Mouse (Mus musculus): ENCODE results near the gene Sh3tc1.

Gene Sh3tc1

GRCm38 (mm10) chr5:35685079-35685478, 54.7 kb downstream of the Sh3tc1 start:
- DNase-seq (ENCODE audit: low spot score): no peak

GRCm38 (mm10) chr5:35680958-35681357, 58.8 kb downstream of the Sh3tc1 start:
- peak; percentile 59 for DNase-seq (ENCODE audit: low spot score)

DNA sequence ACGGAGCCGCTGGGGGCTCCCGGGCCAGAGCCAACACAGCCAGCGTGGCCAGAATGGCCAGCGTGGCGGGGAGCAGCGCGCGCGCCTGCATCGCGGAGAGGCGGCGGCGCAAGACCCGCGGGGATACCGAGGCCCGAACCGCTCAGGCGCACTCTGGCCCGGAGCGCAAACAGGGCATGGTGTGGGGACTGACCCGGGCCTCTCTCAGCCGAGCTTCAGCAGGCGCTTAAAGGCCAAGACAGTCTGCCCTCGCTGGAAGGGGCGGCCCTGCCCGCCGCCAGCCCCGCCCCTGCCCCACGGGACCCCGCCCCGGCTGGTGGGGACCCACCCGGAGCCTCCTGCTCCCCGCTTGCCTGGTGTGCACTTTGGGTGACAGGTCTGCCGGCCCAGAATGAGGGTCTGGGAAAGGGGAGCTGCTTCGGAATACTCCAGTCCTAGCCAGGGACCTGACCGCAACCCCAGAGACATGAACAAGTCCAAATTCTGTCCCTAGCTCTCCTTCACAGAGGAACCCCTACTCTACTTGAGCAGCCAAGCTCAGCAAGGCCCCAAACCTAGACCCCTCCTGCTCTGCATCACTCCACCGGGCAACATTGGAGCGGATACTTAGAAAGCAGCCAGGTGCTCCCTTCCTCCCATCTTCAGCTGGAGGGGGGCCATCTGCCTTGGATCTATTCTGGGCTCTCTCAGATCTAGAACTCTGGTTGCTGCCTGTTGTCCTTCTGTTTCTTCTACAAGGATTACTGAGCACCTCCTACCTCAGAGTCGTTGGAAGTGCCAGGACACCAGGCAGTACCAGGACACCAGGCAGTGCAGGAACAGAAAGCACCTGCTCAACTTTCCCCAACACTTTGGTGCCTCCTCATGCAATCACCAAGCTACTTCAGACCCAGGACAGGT, 60.3 kb downstream of the Sh3tc1 start, which contains the start of gene Htra3:
Gene Htra3, minus strand, starts transcription at position 527 of the 900 bp plus-strand sequence.
- peak; percentile 64 for DNase-seq (ENCODE audit: low spot score)

- no peak for DNase-seq (ENCODE audit: low spot score)
Observed at GRCm38 (mm10) chr5:35676964-35677363, 62.8 kb downstream of the Sh3tc1 start.

- DNase-seq (ENCODE audit: low spot score): peak; percentile 73
Observed at GRCm38 (mm10) chr5:35674081-35674555, 65.7 kb downstream of the Sh3tc1 start.

DNA sequence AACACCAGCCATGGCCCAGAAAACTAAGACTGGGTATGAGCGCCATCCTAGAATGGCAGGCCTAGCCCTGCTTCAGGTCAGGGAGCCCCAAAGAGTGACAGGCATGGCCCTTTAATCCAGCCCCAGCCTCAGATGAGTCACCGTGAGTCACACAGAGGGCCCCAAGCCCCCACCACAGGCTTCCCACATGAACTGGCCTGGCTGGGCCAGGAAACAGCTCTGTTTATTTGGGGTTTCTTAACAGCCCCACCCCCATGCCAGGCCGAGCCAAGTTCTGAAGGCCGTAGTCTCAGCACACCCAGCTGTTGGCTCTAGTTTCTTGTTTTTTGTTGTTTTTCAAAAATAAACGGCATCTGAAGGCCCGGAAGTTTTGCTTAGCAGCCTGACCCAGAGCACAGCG, 66.7 kb downstream of the Sh3tc1 start:
- DNase-seq (ENCODE audit: low spot score): peak; percentile 87

GRCm38 (mm10) chr5:35672581-35672980, 67.2 kb downstream of the Sh3tc1 start:
- DNase-seq (ENCODE audit: low spot score): no peak

DNA sequence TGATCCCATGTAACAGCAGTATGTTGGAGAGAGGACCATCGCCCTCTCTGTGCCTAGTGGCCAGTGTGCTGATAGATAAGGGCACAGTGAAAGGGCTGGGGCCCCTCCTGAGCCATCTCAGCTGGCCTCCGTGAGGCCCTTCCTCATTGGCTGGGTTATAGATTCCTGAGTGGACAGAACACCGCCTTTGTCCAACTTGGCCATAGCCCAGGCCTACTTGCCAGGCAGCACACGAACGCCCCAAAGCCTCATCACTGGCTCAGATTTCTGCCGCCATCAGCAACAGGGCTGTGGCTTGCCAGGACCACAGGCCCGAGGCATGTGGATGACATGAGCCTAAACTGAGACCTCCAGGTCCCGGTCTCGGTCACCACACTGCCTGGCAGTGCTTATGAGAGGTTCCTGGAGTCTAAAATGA, 68.3 kb downstream of the Sh3tc1 start:
- DNase-seq (ENCODE audit: low spot score): peak; percentile 70

DNA sequence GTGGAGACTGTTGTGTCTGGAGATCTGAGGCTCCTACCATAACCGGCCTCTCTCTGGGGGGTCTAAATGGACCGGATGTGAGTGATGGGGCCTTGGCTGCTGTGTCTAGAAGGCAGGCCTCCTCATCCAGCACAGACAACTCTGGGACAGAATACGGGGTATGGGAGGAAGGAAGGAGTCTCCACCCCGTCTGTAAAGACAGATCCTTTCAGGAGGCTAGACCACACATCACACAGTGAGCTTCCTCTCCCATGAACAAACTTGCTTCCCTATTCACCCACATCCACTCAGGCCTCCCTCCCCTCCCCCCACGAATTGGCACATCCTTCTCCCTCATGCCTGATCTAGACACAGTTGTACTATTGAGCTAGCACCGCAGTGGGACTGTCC, 69.4 kb downstream of the Sh3tc1 start:
- DNase-seq (ENCODE audit: low spot score): no peak

DNA sequence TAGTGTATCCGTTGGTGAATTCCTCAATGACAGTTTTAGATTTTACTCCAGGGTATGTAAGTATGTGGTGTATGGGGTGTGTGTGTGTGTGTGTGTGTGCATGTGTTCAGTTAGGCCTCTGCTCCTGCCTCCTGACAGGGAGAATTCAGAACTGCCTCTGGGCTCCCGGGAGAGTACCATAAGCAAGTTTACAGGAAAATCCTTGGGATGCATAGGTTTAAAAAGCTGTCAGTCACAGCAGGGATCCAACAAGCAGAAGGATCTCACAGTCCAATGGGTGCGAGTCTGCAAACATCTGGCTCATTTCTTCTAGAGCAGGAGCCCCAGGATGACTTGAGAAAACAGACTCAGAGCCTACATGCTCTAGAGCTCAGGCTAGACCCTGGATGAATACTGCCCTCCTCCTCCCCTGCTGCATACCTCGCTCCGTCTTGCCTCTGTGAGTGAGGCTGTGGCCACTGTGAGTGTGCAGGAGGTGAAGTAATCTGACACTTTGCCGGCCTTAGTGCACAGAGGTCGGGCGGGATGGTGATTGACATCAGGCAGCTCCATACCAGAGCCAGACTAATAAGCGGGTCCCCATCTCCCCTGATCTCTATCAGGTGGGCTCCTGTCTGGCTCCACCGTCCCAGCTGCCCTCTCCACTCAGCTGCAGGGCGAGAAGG, 69.9 kb downstream of the Sh3tc1 start:
- no peak for DNase-seq (ENCODE audit: low spot score)

DNA sequence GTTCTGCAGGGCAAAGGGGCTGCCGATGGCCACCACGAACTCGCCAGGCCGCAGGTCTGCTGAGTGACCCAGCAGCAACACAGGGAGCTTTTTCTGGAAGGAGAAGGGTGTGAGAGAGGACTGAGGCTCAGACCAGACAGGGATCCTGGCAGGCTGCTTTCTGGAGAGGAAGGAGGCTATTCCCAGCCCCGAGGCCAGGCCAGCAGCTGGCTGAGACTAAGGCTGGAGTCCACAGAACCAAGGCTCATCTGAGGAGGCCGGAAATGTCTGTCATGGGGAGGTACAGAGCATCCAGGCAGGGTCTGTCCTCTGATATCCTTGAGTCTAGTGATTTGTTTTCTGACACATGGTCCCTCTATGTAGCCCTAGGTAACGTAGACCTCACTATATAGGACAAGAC, 73.6 kb downstream of the Sh3tc1 start:
- no peak for DNase-seq (ENCODE audit: low spot score)

DNA sequence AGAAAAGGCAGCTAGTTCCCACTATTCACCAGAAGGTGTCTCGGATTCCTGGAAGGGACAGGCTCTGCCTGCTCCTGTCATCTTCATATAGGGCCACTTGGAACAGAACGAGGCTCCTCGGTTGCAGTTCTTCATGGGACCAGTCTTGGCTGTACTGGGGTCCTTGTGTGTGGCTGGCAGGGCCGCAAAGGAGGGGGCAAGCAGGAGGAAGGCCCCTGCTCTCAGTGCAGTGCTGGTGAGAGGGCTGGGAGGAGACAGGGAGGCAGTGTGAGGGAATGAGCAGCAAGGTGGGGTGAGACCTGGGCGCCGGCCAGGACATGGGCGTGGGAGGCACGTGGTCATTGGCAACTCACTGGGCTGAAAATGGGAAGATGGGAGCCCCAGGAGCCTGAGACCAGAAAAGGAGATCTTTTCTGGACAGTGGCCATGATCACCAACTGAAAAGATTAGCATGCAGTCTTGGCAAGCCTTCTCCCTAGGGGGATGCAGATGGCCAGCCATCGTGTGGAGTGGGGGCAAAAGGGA, 77.7 kb downstream of the Sh3tc1 start:
- no peak for DNase-seq (ENCODE audit: low spot score)

GRCm38 (mm10) chr5:35661210-35661609, 78.6 kb downstream of the Sh3tc1 start:
- no peak for DNase-seq (ENCODE audit: low spot score)

GRCm38 (mm10) chr5:35659503-35659902, 80.3 kb downstream of the Sh3tc1 start:
- no peak for DNase-seq (ENCODE audit: low spot score)

DNA sequence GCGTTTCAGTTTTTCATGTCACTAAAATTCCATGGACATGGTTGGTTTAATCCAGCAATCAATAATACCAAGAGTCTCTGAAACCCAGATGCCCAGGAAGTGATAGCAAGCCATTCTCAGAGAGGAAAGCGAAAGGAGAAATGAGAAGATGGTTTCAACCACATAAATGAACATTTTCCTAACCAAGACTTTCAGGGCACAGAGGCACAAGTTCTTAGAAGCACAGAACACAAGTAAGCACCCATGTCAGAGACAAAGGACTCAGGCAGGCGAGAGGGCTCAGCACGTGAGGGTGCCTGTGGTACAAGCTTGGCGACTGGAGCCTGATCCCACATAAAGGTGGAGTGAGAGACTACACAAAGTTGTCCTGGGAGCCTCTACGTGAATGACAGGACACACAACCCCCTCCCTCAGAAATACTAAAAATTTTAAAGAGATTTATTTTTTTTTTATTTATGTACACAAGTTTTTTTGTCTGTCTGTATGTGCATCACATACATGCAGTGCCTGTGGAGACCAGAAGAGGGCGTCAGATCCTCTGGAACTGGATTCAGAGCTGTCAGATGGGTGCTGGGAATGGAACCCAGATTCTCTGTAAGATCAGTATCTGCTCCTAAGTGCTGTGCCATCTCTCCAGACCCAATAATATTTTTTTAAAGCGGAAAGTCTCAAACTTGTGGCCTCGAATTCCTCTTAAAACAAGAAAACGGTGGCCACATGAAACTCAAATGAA, 83.9 kb downstream of the Sh3tc1 start:
- DNase-seq (ENCODE audit: low spot score): no peak

- no peak for DNase-seq (ENCODE audit: low spot score)
Observed at GRCm38 (mm10) chr5:35653743-35654395, 85.9 kb downstream of the Sh3tc1 start.

DNA sequence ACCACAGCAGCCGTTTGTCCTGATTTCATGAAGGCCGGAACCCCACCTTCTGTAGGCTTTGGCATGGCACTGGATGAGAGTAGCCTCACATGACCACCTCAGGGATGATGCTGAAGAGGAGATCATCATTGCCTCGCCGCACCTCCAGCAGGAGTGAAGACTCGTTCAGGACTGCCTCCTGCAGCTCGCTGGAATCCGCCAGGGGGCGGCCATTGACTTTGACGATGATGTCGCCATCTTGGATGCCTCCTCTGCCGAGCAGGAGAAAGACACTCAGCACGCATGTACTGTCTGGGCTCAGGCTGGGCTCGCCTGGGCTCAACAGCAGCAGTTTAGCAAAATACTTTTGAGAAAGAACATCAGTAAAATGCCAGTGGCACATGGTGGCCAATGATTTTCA, 86.9 kb downstream of the Sh3tc1 start:
- no peak for DNase-seq (ENCODE audit: low spot score)

DNA sequence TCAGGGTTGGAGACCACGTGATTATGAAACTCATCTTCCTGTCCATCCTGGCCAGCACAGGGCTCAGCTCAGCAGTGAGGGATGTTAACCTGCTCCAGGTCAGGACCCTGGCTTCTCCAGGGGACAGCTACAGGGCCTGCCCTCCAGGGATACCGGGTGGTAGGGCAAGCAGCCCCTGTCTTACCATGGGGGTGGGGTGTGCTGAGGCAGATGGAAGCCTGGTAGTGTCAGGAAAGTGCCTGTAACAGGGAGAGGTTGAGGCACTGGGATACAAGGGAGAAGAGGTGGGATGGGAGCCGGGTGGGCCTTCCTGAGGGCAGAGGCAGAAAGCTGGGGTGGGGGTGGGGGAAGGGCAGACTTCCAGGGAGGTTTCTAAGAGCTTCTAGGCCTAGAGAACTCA, 87.5 kb downstream of the Sh3tc1 start:
- DNase-seq (ENCODE audit: low spot score): no peak

DNA sequence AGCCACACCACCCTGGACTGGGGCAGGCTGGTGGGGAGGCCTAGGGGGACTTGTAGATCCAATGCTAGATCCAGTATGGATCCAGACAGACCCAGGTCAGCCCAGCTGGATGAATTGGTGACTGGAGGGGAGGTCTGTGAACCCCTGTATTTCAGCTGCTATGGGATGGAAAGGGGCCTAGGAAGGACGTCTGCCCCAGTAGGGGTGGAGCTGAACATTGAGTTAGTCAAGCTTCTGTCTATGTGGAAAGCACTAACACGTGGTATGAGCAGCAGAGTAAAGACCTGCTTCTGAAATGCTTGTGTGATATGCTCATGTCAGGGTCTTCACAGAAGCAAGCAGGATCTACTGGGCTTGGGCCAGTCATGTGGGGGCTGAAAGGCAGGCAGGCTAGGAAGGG, 91.6 kb downstream of the Sh3tc1 start:
- DNase-seq (ENCODE audit: low spot score): no peak

GRCm38 (mm10) chr5:35647562-35647961, 92.2 kb downstream of the Sh3tc1 start:
- DNase-seq (ENCODE audit: low spot score): peak; percentile 52

Measured in ovary, postnatal 36 days (tissue).